Mouse (Mus musculus) G1E (cell line): ENCODE measurements around the gene Btbd9.

Experiments
- CTCF ChIP-seq: IDR thresholded peaks from 2 replicates; pipeline ENCODE4 v1.5.1; 2012; ENCODE audit warnings: low read depth, low read length, inconsistent platforms, mixed read lengths
- GATA1 ChIP-seq: IDR thresholded peaks from 2 replicates; pipeline ENCODE4 v1.6.1; 2012; ENCODE audit warnings: borderline replicate concordance, low read length, inconsistent platforms, mixed read lengths
- GATA2 ChIP-seq: IDR thresholded peaks from 2 replicates; pipeline ENCODE4 v1.6.1; 2012; ENCODE audit warnings: low read depth, low read length, inconsistent platforms, borderline replicate concordance
- POLR2AphosphoS5 ChIP-seq: IDR thresholded peaks from 2 replicates; pipeline ENCODE4 v1.6.1; 2012; ENCODE audit warnings: low read depth, low read length, inconsistent platforms; ENCODE audit not compliant: insufficient replicate concordance
- TAL1 ChIP-seq: conservative IDR thresholded peaks from 2 replicates; pipeline ENCODE4 v1.6.1; 2012; ENCODE audit warnings: low read depth, low read length, inconsistent platforms, mixed read lengths

DNA sequence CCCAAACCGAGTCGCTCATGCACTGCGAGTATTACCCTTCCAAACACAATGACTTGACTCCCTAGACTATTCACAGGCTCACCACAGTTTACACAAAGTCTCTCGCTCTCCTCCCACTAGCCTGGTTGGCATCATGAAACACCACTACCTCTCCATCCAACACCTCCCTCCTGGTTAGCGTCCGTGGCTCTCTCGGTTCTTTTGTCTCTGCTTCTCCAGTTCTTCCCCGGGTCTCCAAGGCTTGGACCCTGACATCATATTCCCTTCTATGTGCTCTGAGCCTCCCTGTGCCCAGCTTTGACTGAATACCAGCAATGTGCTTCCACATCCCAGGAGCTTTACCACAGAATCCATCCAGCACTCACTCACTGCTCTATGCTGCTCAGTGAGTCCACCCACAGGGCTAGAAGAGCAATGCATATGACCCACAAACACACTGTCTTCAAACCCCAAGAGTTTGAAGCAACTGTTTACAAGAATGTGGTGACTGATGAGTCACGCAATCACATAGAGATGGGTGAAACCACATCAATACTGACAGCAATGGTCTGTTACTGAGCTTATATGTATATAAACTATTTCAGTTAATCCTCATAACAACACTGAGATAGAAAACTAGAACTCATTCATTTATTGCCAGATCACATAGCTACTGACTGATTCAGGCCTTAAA is 53.7 kb downstream of the Btbd9 start:
- TF ChIP-seq CTCF (no peak), POLR2AphosphoS5 (no peak), TAL1 (no peak), GATA1 (no peak), GATA2 (no peak)
